Mouse (Mus musculus): ENCODE measurements around the gene Kctd6. TPM values are rescaled to one million over a fixed set of nuclear protein-coding genes. Genes with fewer than 3 reads are reported as not detected.

Kctd6 gene
- total RNA-seq, 2 experiments from 2014 or later: 23.5 to 24.5 TPM

Other genes with a start within 250 kb of the Kctd6 start
- gene Dnase1l3, start 219.6 kb upstream of the Kctd6 start, total RNA-seq (2021): under 1 TPM in 1 of 2 experiments, not detected in 1; 0.06 TPM
- 10 to 100 TPM; 25.5 to 27.3 TPM for gene Abhd6, start 211.2 kb upstream of the Kctd6 start, total RNA-seq (2021)
- 10 to 100 TPM; 24.4 to 24.7 TPM for gene Rpp14, start 133.8 kb upstream of the Kctd6 start, total RNA-seq (2021)
- 10 to 100 TPM; 32.3 to 38.0 TPM for gene Pxk, start 115.9 kb upstream of the Kctd6 start, total RNA-seq (2021)
- 100 to 1,000 TPM; 132 to 136 TPM for gene Pdhb, start 41.1 kb upstream of the Kctd6 start, total RNA-seq (2021)
- gene Acox2, start 45.2 kb downstream of the Kctd6 start, total RNA-seq (2021): under 1 TPM; 0.72 TPM
- 1 to 10 TPM; 3.3 to 3.5 TPM for gene Fam107a, start 103.9 kb downstream of the Kctd6 start, total RNA-seq (2021)
- gene Oit1, start 164.6 kb downstream of the Kctd6 start, total RNA-seq (2021): not detected

Data from left cerebral cortex, postnatal 4 days (tissue).